Mouse (Mus musculus) retina, postnatal 7 days (tissue): ENCODE data around the gene Arid1b.

Experiments
- DNase-seq: peaks from one replicate; pipeline ENCODE4 v3.0.0-alpha.2; 2012; ENCODE audit warnings: low read depth, low spot score

The Arid1b gene

DNA sequence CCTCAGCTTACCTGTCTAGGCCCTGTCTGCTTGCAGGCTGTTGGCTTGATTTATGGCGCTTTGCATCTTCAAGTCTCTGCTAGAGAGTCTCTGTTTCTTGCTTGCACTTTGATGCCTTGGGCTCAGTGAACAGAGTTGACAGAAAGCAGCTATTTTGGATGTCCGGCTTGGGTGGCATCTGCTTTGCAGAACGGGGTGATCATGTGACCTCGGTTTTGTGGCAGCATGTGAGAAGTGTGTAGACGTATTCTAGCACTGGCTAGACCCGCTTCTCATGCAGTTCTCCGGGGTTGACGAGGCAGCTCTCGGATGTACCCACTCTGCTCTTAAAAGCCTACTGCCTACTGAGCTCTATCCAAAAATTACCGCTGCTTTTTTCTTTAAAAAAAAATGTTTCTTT, 22.9 kb downstream of the Arid1b start:
- DNase-seq = no peak

DNA sequence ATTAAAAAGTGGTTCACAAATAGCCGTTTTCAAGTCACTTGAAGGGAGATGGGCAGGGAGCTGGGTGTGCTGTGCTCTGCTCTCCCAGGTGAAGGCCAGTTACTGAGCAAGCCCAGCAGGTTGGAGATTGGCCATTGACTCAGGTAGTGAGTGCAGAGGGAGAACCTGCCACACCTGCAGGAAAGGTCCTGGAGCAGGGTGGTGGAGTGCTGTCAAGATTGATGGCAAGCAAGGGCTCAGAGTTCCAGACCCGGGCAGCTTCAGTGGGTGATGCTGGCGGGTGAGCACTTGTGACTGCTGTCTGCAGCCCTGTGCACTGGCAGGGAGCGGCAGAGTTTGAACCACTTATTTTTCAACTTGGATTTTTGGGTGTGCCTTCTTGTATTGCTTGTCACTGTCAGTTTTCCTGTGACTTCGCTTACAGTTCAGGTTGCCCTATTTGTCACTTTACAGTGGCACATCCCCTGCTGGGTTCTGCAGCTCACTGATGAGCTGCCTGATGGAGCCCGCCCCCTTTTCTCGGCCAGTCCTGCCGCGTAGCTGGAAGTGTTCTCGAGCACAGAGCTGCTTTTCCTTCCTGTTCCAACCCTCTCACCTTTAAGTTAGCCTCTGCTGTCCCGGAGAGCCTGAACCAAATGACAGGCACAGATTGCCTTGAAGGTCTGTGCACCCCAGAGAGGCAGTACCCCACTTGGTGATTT, 27.3 kb downstream of the Arid1b start:
- DNase-seq = no peak

GRCm38 (mm10) chr17:5022019-5022544, 27.9 kb downstream of the Arid1b start:
- DNase-seq = no peak

- no peak for DNase-seq
Measured at GRCm38 (mm10) chr17:5023745-5024144, 29.6 kb downstream of the Arid1b start.

GRCm38 (mm10) chr17:5025400-5025799, 31.3 kb downstream of the Arid1b start:
- no peak for DNase-seq

DNA sequence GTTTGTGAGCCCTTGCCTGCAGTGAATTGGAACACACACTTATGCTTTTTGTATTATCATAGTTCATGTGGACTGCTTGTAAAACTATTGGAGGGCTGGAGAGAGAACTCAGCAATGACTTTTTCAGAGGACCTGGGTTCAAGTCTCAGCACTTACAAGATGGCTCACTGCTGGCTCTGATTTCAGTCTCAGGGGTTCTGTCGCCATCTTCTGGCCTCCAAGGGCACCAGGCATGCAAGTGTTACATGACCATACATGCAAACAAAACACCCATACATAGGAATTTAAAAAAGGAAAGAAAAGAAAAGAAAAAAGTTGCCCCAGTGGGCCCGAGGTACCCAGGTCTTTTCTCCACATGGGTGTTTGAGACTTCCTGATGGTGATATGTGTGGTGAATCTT, 32.4 kb downstream of the Arid1b start:
- DNase-seq = no peak

DNA sequence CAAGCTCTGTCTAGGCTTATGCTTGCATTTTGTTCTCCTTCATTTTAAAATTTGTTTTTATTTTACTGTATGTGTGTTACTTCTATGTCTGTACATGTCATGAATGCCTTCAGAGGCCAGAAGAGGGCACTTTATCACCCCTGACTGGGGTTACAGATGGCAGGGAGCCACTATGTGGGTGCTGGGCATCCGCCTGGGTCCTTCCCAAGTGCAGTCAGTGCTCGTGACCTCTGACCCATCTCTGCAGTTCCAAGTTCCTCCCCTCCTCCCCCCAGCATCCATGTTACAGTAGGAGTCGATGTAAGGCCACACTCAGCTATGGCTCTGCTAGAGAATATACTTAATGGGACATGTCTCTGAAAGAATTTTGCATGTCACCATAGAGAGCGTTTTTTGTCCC, 35.0 kb downstream of the Arid1b start:
- DNase-seq = no peak

DNA sequence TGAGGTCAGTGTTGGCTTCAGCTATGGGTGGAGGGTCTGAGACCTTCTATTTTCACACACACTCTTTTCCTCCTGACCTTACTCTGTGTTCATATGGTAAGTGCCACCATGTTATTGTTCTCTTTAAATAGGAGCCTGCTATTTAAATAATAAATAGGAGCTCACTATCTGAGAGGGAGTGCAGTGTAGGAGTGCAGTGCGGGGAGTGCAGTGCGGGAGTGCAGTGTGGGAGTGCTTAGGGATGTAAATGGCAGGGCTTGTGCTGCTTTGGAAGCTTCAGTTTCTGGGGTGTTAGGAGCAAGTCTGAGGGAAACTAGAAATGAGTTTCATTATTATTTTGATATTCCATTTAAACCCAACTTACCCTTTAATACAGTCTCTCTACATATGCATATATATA, 36.2 kb downstream of the Arid1b start:
- no peak for DNase-seq

- DNase-seq = no peak
Measured at GRCm38 (mm10) chr17:5033346-5033745, 39.2 kb downstream of the Arid1b start.

- no peak for DNase-seq
Measured at GRCm38 (mm10) chr17:5034201-5034600, 40.1 kb downstream of the Arid1b start.

- no peak for DNase-seq
Measured at GRCm38 (mm10) chr17:5036200-5036835, 42.2 kb downstream of the Arid1b start.

- DNase-seq = no peak
Measured at GRCm38 (mm10) chr17:5037199-5037598, 43.1 kb downstream of the Arid1b start.

- DNase-seq = no peak
Measured at GRCm38 (mm10) chr17:5039826-5040225, 45.7 kb downstream of the Arid1b start.

GRCm38 (mm10) chr17:5043871-5044270, 49.7 kb downstream of the Arid1b start:
- no peak for DNase-seq

- no peak for DNase-seq
Measured at GRCm38 (mm10) chr17:5045613-5046012, 51.5 kb downstream of the Arid1b start.

DNA sequence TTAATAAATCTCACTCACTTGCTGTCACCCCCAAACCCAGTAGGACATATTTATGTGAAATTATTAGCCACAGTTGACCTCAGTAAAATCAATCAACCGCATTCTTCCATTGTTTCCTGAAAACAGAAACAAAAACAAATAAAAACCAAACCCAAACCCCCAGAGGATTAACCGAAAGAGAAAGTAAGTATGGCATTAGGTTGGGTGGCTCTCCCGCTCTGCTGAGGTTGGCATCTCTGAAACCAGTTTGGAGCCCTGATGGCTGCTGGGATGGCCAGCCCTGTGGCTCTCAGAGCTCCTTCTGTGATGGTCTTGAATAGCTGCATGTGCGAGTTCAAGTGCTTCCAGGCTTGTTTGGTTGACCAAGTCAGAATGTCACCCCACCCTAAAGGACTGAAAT, 53.2 kb downstream of the Arid1b start:
- no peak for DNase-seq

DNA sequence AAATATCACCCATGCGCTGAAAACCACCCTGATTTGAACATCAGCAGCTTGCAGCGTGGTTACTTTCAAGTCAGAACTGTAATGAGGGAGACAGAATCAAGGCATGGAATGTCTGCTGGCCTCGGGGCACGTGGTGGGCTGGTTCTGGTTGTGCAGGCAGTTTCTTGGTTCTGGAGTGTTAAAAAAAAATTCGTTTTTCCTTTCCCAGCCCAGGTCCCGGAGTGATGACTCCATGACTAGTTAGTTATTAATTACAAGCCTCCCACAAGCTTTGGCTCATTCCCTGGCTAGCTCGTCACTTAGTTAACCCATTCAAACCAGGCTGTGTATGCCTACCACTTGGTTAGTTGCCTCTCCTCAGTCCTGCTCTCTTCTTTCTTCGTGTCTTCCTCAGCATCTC, 56.1 kb downstream of the Arid1b start:
- DNase-seq = no peak

GRCm38 (mm10) chr17:5050970-5051530, 56.9 kb downstream of the Arid1b start:
- no peak for DNase-seq

DNA sequence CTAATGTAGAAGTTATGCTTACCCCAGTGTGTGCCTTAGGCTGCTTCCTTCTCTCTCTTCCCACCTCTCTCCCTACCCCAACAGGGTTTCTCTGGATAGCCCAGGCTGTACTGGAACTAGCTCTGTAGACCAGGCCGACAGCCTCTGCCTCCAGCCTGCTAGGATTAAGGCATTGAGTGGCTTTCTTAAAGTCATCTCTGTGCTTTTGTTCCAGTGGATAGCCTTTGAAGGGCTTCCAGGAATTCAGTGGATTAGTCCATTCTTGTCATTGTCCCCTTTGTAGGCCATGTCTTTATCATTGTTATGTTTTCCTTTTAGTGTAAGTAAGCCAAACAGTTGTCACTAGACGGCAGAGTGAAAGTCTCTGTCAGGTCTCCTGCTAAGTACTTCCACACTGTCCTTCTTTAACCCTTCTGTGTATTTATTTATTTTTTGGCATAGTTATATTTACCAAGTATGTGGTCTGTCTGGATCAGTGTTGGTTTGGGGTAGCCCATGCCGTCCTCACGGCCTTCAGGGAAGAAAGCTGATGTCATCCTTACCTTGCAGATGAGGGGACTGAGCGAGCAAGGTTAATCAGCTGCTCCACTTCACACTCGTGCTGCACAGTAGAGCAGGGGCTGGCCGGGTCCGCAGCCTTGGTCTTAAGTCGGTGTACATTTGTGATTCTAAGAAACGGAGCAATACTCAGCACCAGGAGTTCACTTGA, 58.1 kb downstream of the Arid1b start:
- DNase-seq = no peak

GRCm38 (mm10) chr17:5052800-5053179, 58.7 kb downstream of the Arid1b start:
- no peak for DNase-seq

DNA sequence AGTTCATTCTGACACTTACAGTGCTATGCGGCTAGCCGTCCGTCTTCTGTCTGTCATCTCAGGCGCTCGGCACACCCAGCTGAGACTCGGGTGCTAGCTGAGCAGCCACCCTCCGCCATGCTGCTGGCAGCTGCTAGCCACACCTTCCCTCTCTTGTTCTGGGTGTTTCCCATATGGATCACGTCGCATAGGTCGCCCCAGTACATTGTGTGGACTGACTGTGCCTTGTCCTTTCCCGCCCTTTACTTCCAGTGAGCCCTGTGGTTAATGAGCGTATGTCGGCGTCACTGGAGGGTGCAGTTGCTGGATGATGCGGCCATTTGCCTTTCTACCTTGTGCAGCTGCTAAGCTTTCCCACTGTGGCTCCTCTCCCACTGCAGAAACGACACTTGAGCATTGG, 59.1 kb downstream of the Arid1b start:
- no peak for DNase-seq

GRCm38 (mm10) chr17:5055412-5055811, 61.3 kb downstream of the Arid1b start:
- no peak for DNase-seq
